Mouse (Mus musculus): ENCODE measurements at regions not wholly inside any gene's neighbourhood (a gene's known extent, or its start where the extent isn't known, plus 50 kb on each side); places are given as distances from the start of the nearest gene placed in this dataset.

GRCm38 (mm10) chr6:60555590-60556235 lies 273.9 kb downstream of the Snca start:
- H3K9me3 ChIP-seq (ENCODE audit: control insufficient read depth) = peaks cover 6% of the 10 kb centered on the region; the same call in 1 of the 2 replicates
- 37% methylated on average over 9 of the region's 9 CpGs for WGBS
- H3K27me3 ChIP-seq (replicated peaks; ENCODE audit: control insufficient read depth, insufficient read depth, low read length) = no peaks in the 10 kb centered on the region
- H3K4me2 ChIP-seq (replicated peaks; ENCODE audit: low read depth) = 0 out of 2 replicates have a peak overlapping the region, but pooled peaks have one; percentile 30
- no peak overlapping the region for H3K27ac ChIP-seq (ENCODE audit: low read depth, low read length)
- H3K4me1 ChIP-seq (replicated peaks; ENCODE audit: control insufficient read depth, insufficient read depth, low read length) = no peaks in the 10 kb centered on the region
- no peaks in the 10 kb centered on the region for H3K36me3 ChIP-seq (ENCODE audit: control insufficient read depth, insufficient read depth)
- ATAC-seq = no peak
- no peak overlapping the region for H3K4me3 ChIP-seq (ENCODE audit: low read depth, low read length)
- H3K9ac ChIP-seq (ENCODE audit: low read depth, low read length) = no peak overlapping the region
- peak; percentile 69 for TF ChIP-seq CTCF (IDR thresholded peaks at IDR 0.05; ENCODE audit: low read depth)
